Mouse (Mus musculus): ENCODE data around the gene Relch. TPM values are rescaled to one million over a fixed set of nuclear protein-coding genes. Genes with fewer than 3 reads are reported as not detected.

Relch gene
- total RNA-seq, 1 experiment = 40.1 TPM

DNA sequence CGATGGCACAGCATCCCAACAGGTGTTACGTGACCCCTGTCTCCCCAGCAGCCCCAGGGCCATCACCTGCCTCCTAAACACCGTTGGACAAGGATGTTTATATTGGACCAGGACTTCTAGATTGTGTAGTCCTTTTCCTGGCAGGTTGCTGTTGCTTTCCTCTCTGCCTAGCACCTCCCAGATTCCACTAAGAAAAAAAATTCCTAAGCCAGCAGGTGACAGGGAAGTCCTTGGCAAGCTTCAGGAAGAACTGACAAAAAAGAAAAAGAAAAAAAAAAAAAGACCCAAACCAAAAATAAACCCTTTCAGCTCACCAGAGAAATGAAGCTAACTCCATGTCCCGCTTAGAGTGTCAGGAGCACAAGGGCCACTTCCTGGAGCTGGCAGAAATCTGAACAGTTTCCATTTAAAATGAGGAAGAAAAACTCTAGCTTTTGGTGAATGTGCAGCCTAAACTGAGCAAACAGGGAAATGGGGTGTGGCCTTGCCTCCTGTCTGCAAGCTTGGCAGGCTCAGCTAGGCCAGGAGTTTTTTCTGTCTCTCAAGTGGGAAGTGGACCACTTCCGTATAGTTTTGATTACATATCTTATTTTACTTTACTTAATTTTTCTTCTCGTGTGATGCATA is 123.2 kb downstream of the Relch start:
- TF ChIP-seq ZC3H11A (IDR thresholded peaks at IDR 0.05; ENCODE audit: borderline replicate concordance, low read depth, low read length) (no peak), ZNF384 (IDR thresholded peaks at IDR 0.05; ENCODE audit: low read depth, low read length) (no peak), MAFK (IDR thresholded peaks at IDR 0.05; ENCODE audit: insufficient read depth, low read depth, low read length) (no peak)
- Histone ChIP-seq H3K4me1 (ENCODE audit: control insufficient read depth in 2 of 2, insufficient read depth in 2 of 2, low read length in 2 of 2, poor library complexity in 1 of 2) (peaks cover 0 to 2% of the 10 kb centered on the region in 2 experiments; a peak in 1 of 4 replicates), H3K4me3 (ENCODE audit: insufficient read depth in 1 of 2, low read depth in 1 of 2, low read length in 2 of 2, poor library complexity in 1 of 2, severe bottlenecking in 1 of 2) (no peak overlapping the region), H3K9ac (ENCODE audit: insufficient read depth, low read depth, low read length, poor library complexity, severe bottlenecking) (no peak overlapping the region), H3K36me3 (ENCODE audit: control insufficient read depth, insufficient read depth, low read length, poor library complexity, severe bottlenecking) (no peaks in the 10 kb centered on the region), H3K27ac (ENCODE audit: insufficient read depth, low read depth, low read length, poor library complexity, severe bottlenecking) (no peak overlapping the region), H3K9me3 (ENCODE audit: control insufficient read depth, insufficient read depth, low read depth, low read length) (no peaks in the 10 kb centered on the region)
- DNase-seq (ENCODE audit: low read depth, low spot score) = no peak
- in situ Hi-C loops (cut with MboI; ENCODE audit: low sequenced_read_pairs in 2 of 2, unreplicated experiment in 2 of 2) = no loop called here

DNA sequence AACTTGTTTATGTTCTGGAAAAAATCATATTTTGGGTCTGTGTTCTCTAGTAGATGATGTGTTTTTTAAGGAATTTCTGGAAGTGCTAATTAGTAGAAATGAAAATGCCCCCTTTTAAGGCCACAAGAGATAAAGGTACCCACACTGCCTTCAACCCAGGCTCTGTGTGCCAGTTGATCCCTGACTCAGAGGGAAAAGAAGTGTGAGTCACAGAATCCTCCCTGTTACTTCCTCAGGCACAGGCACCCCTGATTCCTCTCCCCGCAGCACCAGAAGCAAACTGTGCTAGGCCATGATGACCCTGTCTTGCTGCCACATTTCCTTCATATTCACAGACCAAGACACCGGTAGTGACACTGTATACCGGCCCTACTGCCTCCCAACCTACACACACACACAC is 126.4 kb downstream of the Relch start:
- no peaks in the 10 kb centered on the region for H3K9me3 ChIP-seq (ENCODE audit: control insufficient read depth, insufficient read depth, low read depth, low read length)
- no peak overlapping the region for H3K9ac ChIP-seq (ENCODE audit: insufficient read depth, low read depth, low read length, poor library complexity, severe bottlenecking)
- no peak for DNase-seq (ENCODE audit: low read depth, low spot score)
- H3K36me3 ChIP-seq (ENCODE audit: control insufficient read depth, insufficient read depth, low read length, poor library complexity, severe bottlenecking) = no peaks in the 10 kb centered on the region
- TF ChIP-seq MAFK (IDR thresholded peaks at IDR 0.05; ENCODE audit: insufficient read depth, low read depth, low read length) = no peak
- TF ChIP-seq HCFC1 (IDR thresholded peaks at IDR 0.05; ENCODE audit: borderline replicate concordance, insufficient read depth, low read length) = no peak
- TF ChIP-seq CHD2 (IDR thresholded peaks at IDR 0.05; ENCODE audit: low read depth, low read length) = no peak
- no peak for TF ChIP-seq ZNF384 (IDR thresholded peaks at IDR 0.05; ENCODE audit: low read depth, low read length)
- TF ChIP-seq ZC3H11A (IDR thresholded peaks at IDR 0.05; ENCODE audit: borderline replicate concordance, low read depth, low read length) = no peak
- peaks cover 0 to 2% of the 10 kb centered on the region in 2 experiments; a peak in 1 of 4 replicates for H3K4me1 ChIP-seq (ENCODE audit: control insufficient read depth in 2 of 2, insufficient read depth in 2 of 2, low read length in 2 of 2, poor library complexity in 1 of 2)
- H3K27ac ChIP-seq (ENCODE audit: insufficient read depth, low read depth, low read length, poor library complexity, severe bottlenecking) = no peak overlapping the region
- H3K4me3 ChIP-seq (ENCODE audit: insufficient read depth in 1 of 2, low read depth in 1 of 2, low read length in 2 of 2, poor library complexity in 1 of 2, severe bottlenecking in 1 of 2) = no peak overlapping the region
- in situ Hi-C loops (cut with MboI; ENCODE audit: low sequenced_read_pairs in 2 of 2, unreplicated experiment in 2 of 2) = no loop called here

- no peak overlapping the region for H3K27ac ChIP-seq (ENCODE audit: insufficient read depth, low read depth, low read length, poor library complexity, severe bottlenecking)
- H3K9me3 ChIP-seq (ENCODE audit: control insufficient read depth, insufficient read depth, low read depth, low read length) = no peaks in the 10 kb centered on the region
- no peaks in the 10 kb centered on the region for H3K4me1 ChIP-seq (ENCODE audit: control insufficient read depth in 2 of 2, insufficient read depth in 2 of 2, low read length in 2 of 2, poor library complexity in 1 of 2)
- in situ Hi-C loops (cut with MboI; ENCODE audit: low sequenced_read_pairs in 2 of 2, unreplicated experiment in 2 of 2) = no loop called here
- H3K4me3 ChIP-seq (ENCODE audit: insufficient read depth in 1 of 2, low read depth in 1 of 2, low read length in 2 of 2, poor library complexity in 1 of 2, severe bottlenecking in 1 of 2) = no peak overlapping the region
- no peak for DNase-seq (ENCODE audit: low read depth, low spot score)
- H3K9ac ChIP-seq (ENCODE audit: insufficient read depth, low read depth, low read length, poor library complexity, severe bottlenecking) = no peak overlapping the region
- no peaks in the 10 kb centered on the region for H3K36me3 ChIP-seq (ENCODE audit: control insufficient read depth, insufficient read depth, low read length, poor library complexity, severe bottlenecking)
- TF ChIP-seq ZNF384 (IDR thresholded peaks at IDR 0.05; ENCODE audit: low read depth, low read length) (no peak), MAFK (IDR thresholded peaks at IDR 0.05; ENCODE audit: insufficient read depth, low read depth, low read length) (no peak), ZC3H11A (IDR thresholded peaks at IDR 0.05; ENCODE audit: borderline replicate concordance, low read depth, low read length) (no peak), HCFC1 (IDR thresholded peaks at IDR 0.05; ENCODE audit: borderline replicate concordance, insufficient read depth, low read length) (no peak), CHD2 (IDR thresholded peaks at IDR 0.05; ENCODE audit: low read depth, low read length) (no peak)
Observed at GRCm38 (mm10) chr1:105794670-105795069, 131.0 kb downstream of the Relch start.

DNA sequence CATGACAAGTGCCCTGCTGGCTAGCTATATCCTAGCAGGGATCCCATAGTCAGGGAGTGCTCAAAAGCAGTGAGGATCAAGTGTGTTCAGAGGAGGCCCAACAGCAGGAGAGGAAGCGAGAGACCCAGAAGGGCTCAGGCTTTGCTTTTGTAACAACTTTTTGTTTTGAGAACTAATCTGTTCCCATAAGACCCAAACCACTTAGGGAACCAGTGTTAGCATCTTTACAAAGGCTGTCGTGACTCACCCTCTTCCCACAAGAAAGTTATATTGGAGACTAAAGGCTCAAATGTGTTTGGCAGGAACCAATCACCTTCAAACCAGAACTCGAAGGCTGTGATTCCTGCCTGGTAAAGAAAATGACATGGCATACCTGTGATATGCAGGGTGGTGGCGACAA is 132.0 kb downstream of the Relch start:
- TF ChIP-seq ZC3H11A (IDR thresholded peaks at IDR 0.05; ENCODE audit: borderline replicate concordance, low read depth, low read length) (no peak), CHD2 (IDR thresholded peaks at IDR 0.05; ENCODE audit: low read depth, low read length) (no peak), MAFK (IDR thresholded peaks at IDR 0.05; ENCODE audit: insufficient read depth, low read depth, low read length) (no peak), HCFC1 (IDR thresholded peaks at IDR 0.05; ENCODE audit: borderline replicate concordance, insufficient read depth, low read length) (no peak), ZNF384 (IDR thresholded peaks at IDR 0.05; ENCODE audit: low read depth, low read length) (no peak)
- in situ Hi-C loops (cut with MboI; ENCODE audit: low sequenced_read_pairs in 2 of 2, unreplicated experiment in 2 of 2) = no loop called here
- no peak for DNase-seq (ENCODE audit: low read depth, low spot score)

GRCm38 (mm10) chr1:105800570-105800969 is 136.9 kb downstream of the Relch start:
- no peaks in the 10 kb centered on the region for H3K4me1 ChIP-seq (ENCODE audit: control insufficient read depth in 2 of 2, insufficient read depth in 2 of 2, low read length in 2 of 2, poor library complexity in 1 of 2)
- H3K4me3 ChIP-seq (ENCODE audit: insufficient read depth in 1 of 2, low read depth in 1 of 2, low read length in 2 of 2, poor library complexity in 1 of 2, severe bottlenecking in 1 of 2) = no peak overlapping the region
- in situ Hi-C loops (cut with MboI; ENCODE audit: low sequenced_read_pairs in 2 of 2, unreplicated experiment in 2 of 2) = no loop called here
- no peak overlapping the region for H3K27ac ChIP-seq (ENCODE audit: insufficient read depth, low read depth, low read length, poor library complexity, severe bottlenecking)
- no peak overlapping the region for H3K9ac ChIP-seq (ENCODE audit: insufficient read depth, low read depth, low read length, poor library complexity, severe bottlenecking)
- H3K36me3 ChIP-seq (ENCODE audit: control insufficient read depth, insufficient read depth, low read length, poor library complexity, severe bottlenecking) = no peaks in the 10 kb centered on the region
- DNase-seq (ENCODE audit: low read depth, low spot score) = no peak
- H3K9me3 ChIP-seq (ENCODE audit: control insufficient read depth, insufficient read depth, low read depth, low read length) = no peaks in the 10 kb centered on the region
- TF ChIP-seq ZC3H11A (IDR thresholded peaks at IDR 0.05; ENCODE audit: borderline replicate concordance, low read depth, low read length) = no peak
- no peak for TF ChIP-seq ZNF384 (IDR thresholded peaks at IDR 0.05; ENCODE audit: low read depth, low read length)

More for the DNA sequence above, 132.0 kb downstream of the Relch start:
- H3K4me3 ChIP-seq (ENCODE audit: insufficient read depth in 1 of 2, low read depth in 1 of 2, low read length in 2 of 2, poor library complexity in 1 of 2, severe bottlenecking in 1 of 2) = no peak overlapping the region
- no peak overlapping the region for H3K9ac ChIP-seq (ENCODE audit: insufficient read depth, low read depth, low read length, poor library complexity, severe bottlenecking)
- H3K36me3 ChIP-seq (ENCODE audit: control insufficient read depth, insufficient read depth, low read length, poor library complexity, severe bottlenecking) = no peaks in the 10 kb centered on the region
- H3K4me1 ChIP-seq (ENCODE audit: control insufficient read depth in 2 of 2, insufficient read depth in 2 of 2, low read length in 2 of 2, poor library complexity in 1 of 2) = no peaks in the 10 kb centered on the region
- no peaks in the 10 kb centered on the region for H3K9me3 ChIP-seq (ENCODE audit: control insufficient read depth, insufficient read depth, low read depth, low read length)
- H3K27ac ChIP-seq (ENCODE audit: insufficient read depth, low read depth, low read length, poor library complexity, severe bottlenecking) = no peak overlapping the region

All from ES-E14 (cell line).